Mouse (Mus musculus) mouse embryonic stem cell (cell line): Measurements from ENCODE around the gene Rsph3b.
"Not testable (repeated sequence)": the region's sequence is repeated elsewhere in the genome, so short reads cannot be mapped to it uniquely, and the experiment has no call there.

Experiments
- in situ Hi-C, 2 experiments: fragments of 300-500 bp; cut with MboI; formaldehyde crosslinking; loops; 1 replicate in 1 of 2; 3 replicates in 1 of 2; pipeline ENCODE4 v1.14.3; 2019 to 2020; ENCODE audit warnings: low sequenced_read_pairs in 2 of 2, low pct_unique_long_range_greater_than_20kb in 1 of 2, mixed read lengths in 1 of 2; ENCODE audit not compliant: unreplicated experiment in 1 of 2

The Rsph3b gene

DNA sequence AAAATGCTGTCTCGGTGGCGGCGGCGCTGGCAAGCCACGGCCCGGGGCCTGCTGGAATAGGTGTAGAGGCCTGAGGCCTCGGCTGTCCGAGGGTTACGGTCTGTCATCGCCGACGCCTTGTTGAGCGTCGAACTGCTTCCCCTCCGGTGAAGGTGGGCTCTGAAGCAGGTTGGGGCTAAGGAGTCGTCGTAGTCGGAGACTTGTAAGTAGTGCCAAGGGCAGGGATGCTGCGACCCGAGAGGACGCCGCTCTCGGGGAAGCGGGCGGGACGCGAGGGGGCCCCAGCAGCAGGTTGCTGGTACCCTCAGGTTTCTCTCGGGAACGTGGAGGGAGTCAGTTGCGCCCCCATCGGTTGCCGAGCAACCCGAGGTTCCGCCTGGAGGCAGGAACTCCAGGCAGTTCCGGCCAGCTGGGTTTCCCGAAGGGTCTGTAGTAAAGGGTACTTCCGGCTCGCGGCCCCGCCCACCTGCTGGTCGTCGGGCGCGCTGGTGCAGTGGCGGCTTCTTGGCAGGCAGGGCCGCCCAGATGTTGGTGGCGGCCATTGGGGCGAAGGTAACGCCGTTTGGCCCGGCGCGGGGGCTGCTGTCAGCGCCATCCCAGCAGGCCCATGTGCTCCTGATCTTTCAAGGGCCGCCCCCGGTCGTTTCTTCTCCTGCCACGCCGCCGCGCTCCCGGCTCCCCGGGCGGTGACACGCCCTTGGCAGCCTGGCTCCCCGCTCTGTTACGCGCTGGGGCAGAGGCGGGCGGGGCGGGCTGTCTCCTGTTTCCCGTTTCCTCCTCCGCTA is at the start of gene Rsph3b:
Gene Rsph3b, minus strand, starts transcription at position 699 of the 785 bp plus-strand sequence.
- in situ Hi-C loops = not testable (repeated sequence)

DNA sequence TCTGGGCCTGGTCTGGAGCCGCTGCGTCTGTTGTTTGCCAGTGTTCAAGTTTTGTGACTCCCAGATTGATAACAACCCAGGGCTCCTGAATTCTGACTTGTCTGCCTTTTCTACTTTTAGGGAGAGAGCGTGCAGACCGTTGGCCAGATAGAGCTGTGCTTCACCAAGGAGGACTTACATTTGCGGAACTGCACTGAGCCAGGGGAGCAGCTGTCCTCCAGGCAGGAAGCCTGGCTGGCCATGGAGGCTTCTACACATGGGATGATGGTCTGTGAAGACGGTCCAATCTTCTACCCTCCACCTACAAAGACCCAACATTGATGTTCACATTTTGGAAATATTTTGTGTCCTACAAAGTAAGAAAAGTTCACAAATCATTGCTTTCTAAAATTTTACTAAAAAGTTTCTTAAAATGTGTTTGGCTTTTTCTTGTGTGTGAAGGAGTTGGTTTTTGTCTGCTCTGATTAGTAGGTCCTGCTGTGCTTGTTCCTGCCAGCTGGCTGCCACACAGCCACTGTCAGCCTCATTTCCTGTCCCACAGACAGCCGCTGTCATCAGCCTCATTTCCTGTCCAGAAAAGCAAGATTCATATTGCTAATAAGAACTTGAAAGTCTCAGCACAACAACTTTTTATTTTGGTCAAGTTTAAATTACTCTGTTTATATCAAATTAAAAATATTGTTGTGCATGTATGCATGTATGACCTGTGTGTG is 49.5 kb upstream of the Rsph3b start:
- in situ Hi-C loops = not testable (repeated sequence)

- in situ Hi-C loops = not testable (repeated sequence)
Measured at GRCm38 (mm10) chr17:6996826-6997225, 48.3 kb upstream of the Rsph3b start.

- in situ Hi-C loops = not testable (repeated sequence)
Measured at GRCm38 (mm10) chr17:6995504-6995903, 47.0 kb upstream of the Rsph3b start.

GRCm38 (mm10) chr17:6986118-6986517 is 37.6 kb upstream of the Rsph3b start:
- in situ Hi-C loops = not testable (repeated sequence)

- in situ Hi-C loops = not testable (repeated sequence)
Measured at GRCm38 (mm10) chr17:6980144-6980543, 31.7 kb upstream of the Rsph3b start.

DNA sequence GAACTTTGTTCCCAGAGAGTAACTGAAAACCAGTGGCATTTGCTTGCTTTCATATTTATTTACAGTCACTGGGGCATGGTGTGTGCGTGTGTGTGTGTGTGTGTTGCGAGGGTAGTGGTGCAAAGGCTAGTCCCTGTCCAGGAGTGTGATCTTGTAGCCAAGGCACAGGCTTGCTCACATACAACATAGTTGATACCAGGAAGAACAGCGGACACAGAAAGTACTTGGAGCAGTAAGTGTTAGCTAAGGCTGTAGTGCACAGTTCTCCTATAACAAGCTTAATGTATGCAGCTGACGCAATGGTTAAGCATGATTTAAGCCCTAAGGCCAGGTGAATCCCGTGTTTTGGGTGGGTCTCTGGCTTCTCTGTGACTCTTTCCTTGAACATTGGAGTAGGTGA is 30.9 kb upstream of the Rsph3b start:
- in situ Hi-C loops = not testable (repeated sequence)

DNA sequence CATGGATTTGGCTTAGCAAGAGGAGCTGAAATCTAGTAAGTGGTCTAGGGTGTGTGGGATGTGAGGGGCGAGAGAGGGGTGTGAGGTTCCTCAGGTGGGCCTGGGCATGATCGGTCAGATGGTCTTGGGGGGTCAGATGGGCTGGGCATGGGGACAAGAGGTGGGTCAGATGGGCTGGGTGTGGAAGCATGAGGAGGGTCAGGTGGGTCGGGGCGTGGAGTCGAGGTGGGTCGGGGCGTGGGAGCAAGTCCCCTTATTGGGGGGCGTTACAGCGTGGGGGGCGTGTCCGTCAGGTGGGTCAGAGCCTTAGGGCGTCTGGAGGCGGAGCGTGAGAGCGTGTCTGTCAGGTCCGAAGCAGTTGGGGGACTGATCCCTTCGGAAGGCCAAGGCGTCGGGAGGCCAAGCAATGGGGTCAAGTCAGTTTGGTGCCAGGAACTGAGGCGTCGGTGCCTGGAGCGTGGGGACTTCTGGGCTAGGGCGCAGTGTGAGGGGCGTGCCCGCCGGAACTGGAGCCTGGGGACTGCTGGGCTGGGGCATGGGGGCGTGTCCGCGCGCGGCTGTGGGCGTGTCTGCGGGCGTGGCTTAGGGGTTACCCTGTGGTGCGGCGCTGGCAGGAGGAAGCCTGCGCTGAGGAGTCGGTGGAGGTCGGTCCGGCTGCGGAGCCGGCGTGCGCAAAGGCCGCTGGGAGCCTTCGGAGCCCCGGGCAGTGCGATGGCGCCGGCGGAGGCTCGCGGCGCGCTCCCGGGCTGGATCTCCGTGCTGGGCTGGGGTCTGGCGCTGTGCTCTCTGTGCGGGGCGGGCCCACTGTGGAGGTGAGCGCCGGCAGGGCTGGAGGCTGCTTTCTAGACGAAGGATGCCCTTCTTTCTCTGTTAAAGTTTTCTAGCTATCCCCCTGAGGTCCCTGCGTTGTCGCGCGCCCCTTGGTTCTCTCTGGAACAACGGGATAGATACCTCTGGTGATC is 30.1 kb upstream of the Rsph3b start, which contains the start of gene Gm49721:
Gene Gm49721, plus strand, starts transcription at position 618 of the 962 bp plus-strand sequence.
- in situ Hi-C loops = not testable (repeated sequence)

- in situ Hi-C loops = not testable (repeated sequence)
Measured at GRCm38 (mm10) chr17:6974985-6975384, 26.5 kb upstream of the Rsph3b start.

DNA sequence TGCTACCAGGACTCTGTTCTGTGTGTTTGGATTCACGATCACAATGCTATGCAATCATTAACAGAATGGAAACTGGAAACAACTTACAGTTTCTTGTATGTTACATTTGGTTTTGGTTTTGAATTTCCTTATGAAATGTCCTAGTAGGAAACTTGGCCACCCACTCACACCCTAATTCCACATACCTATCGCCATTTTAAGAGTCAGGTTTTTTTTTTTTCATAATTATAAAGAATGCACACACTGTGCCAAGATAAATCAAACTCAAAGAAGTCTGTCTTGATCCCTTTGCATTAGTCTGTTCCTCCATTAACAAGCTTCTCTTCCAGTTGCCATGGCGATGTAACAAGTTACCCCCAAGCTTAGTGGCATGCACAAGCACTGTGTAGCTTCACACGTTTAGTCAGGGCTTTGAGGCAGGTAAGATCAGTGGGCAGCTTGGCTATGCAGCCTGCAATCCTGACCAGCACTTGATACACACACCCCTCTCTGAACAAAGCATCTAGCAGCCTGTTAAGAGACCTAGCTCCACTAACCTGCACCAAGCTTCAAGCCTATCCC is 24.4 kb upstream of the Rsph3b start:
- in situ Hi-C loops = not testable (repeated sequence)

GRCm38 (mm10) chr17:6971238-6971637 is 22.8 kb upstream of the Rsph3b start:
- in situ Hi-C loops = not testable (repeated sequence)

DNA sequence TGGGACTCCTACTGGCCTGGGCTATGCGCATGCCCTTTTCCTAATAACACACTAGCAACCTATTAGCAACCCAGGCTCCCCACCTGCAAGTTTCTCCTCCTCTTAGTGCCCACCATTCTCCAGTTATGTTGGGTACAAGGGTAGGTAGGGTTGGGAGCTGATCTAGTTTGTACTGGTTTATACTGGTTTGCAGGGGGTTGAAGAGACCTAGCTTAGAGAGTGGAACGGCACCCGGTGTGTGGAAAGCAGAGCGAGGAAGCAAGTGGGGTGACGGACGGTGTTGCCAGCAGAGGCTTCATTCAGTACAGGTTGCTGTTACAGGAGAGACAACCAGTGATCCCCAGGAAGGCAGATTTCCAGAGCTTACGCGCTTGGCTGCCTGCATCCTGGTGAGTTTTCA is 21.9 kb upstream of the Rsph3b start, which contains the start of gene Rnaset2b:
Gene Rnaset2b, plus strand, starts transcription at position 301 of the 400 bp plus-strand sequence.
- in situ Hi-C loops = not testable (repeated sequence)

DNA sequence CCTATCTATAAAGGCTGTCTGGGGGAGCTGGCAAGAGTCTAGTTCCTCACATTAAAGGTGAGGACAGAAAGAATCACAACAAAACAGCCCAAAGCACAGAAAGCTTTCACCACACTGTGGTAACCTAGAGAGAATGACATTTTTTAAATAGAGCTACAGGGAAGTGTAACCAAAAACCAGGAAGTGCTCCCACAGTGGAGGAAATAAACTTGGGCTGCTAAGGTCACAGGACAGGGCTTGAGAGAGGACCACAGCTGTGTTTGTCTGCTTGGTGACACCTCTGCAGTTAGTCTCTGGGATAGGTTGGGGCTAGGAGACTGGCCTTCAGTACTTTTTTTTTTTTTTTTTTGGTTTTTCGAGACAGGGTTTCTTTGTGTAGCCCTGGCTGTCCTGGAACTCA is 19.2 kb upstream of the Rsph3b start:
- in situ Hi-C loops = not testable (repeated sequence)

DNA sequence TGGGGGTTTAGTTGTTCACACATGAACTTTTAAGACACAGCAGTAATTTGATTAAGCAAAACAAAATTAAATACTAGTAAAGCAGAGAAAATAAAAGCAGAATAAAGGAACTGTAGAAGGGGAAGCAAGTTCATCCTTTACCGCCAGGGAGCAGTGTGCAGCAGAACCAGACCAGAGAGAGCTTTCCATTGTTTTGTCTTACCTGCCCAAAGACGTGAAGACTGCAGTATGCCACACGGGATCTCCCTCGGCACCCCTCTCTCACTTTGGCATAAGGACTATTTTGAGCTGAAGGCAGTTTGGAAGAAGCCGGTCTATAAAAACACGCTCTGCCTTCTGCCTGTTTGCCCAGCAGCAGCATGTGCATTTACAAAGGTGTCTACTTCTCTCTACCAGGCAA is 16.9 kb upstream of the Rsph3b start:
- in situ Hi-C loops = not testable (repeated sequence)

GRCm38 (mm10) chr17:6962936-6963335 is 14.5 kb upstream of the Rsph3b start:
- in situ Hi-C loops = not testable (repeated sequence)

DNA sequence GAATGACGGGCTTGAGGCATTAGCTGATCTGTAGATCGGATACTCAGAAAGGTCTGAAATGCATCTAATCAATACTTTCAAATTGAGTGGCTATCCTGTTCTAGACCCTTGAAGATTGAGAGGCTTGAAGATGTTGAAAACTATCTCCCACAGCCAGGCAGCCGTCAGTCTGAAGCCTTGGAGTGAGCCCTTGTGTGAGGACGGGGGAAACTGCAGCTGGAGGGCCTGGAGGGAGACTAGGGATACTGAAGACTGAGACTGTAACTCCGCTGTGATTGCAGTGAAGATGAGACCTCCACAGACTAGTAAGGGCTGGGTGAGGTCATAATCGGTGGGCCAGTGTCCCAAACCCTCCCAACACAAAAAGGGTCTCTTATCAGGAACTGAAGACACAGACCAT is 13.9 kb upstream of the Rsph3b start:
- in situ Hi-C loops = not testable (repeated sequence)

- in situ Hi-C loops = not testable (repeated sequence)
Measured at GRCm38 (mm10) chr17:6961181-6962000, 12.9 kb upstream of the Rsph3b start.
